14 mouse cellular contexts compared by ENCODE assay signal in the genomic region with DNA sequence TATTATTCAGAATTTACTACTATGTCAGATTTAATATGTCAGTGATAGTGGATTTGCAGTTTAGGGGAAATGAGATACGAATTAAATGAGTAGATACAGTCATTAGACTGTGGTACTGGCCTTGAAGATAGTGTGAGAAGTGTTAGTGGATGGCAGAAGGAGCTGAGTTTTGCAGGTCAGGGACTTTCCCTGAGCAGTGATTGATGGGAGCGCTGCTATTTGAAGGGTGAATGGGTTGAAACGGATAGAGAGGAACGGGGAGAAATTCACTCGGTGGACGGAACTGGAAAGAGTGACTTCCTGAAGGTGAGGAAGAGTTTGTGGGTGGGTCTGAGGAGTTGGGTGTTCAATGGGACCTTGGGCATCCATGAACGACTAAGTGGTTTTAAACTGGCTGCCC. TPM values are rescaled to one million over a fixed set of nuclear protein-coding genes. Genes with fewer than 3 reads are reported as not detected.
DNase-seq lines count a peak whose midpoint lies in the region; ATAC-seq and TF ChIP-seq lines count a peak whose summit lies in the region.
"Had no signal": no experiment of that assay in that cellular context is flagged by ENCODE, and none has a peak within 500 bp of the region (broad histone marks: within the 10 kb centered on the region; RNA-seq: fewer than 3 reads in every experiment).

No protein-coding gene starts in this region.

- no peak for DNase-seq in heart, adult 8-10 months (ENCODE audit: low spot score)
- DNase-seq in lung, postnatal 0 days (ENCODE audit: low spot score): no peak
- no peak for DNase-seq in lung, postnatal 14 days
- no peak for DNase-seq in layer of hippocampus, postnatal 25 days (ENCODE audit: extremely low spot score in 1 of 2, low spot score in 1 of 2)

- H3K4me2 ChIP-seq in heart, embryonic 15.5 days: peak overlapping the region; percentile 71
- peak overlapping the region; percentile 66 for H3K4me2 ChIP-seq in lung, postnatal 0 days (replicated peaks; ENCODE audit: low read depth, low read length)
- H3K4me2 ChIP-seq in limb, embryonic 15.5 days: peak overlapping the region; percentile 54; the same call in 1 of the 2 replicates

- peaks cover 14% of the 10 kb centered on the region for H3K4me1 ChIP-seq in heart, embryonic 15.5 days (replicated peaks)
- H3K4me1 ChIP-seq in lung, postnatal 0 days (ENCODE audit: insufficient read depth, low read depth, low read length): 0 out of 2 replicates have a peak, but pooled peaks cover 3% of the 10 kb centered on the region
- H3K4me1 ChIP-seq in limb, embryonic 15.5 days: peaks cover 8% of the 10 kb centered on the region

- no peaks in the 10 kb centered on the region for H3K36me3 ChIP-seq in heart, embryonic 15.5 days
- H3K36me3 ChIP-seq in lung, postnatal 0 days (ENCODE audit: insufficient read depth, low read length): no peaks in the 10 kb centered on the region
- no peaks in the 10 kb centered on the region for H3K36me3 ChIP-seq in limb, embryonic 15.5 days
- H3K36me3 ChIP-seq: forebrain, embryonic 12.5 days; hindbrain, embryonic 10.5 days had no signal

- H3K9ac ChIP-seq in heart, embryonic 15.5 days: no peak overlapping the region
- no peak overlapping the region for H3K9ac ChIP-seq in lung, postnatal 0 days (replicated peaks; ENCODE audit: low read depth)
- H3K9ac ChIP-seq in limb, embryonic 15.5 days: no peak overlapping the region

- TF ChIP-seq CTCF in lung, postnatal 0 days (IDR thresholded peaks at IDR 0.05): no peak

- ATAC-seq in heart, embryonic 15.5 days (replicated peaks; ENCODE audit: insufficient number of reproducible peaks, insufficient read depth, low FRiP score, low read depth): no peak
- no peak for ATAC-seq in lung, postnatal 0 days
- no peak for ATAC-seq in limb, embryonic 15.5 days (ENCODE audit: insufficient number of reproducible peaks, low FRiP score, low TSS enrichment, low read depth)
- no peak for ATAC-seq in erythroid progenitor cell, adult 5-6 weeks (replicated peaks; ENCODE audit: low FRiP score, poor library complexity, severe bottlenecking)

- TF ChIP-seq EP300 in lung, postnatal 0 days (IDR thresholded peaks at IDR 0.05): no peak

- H3K4me3 ChIP-seq in heart, embryonic 15.5 days: peak overlapping the region; percentile 53; the same call in 1 of the 2 replicates
- no peak overlapping the region for H3K4me3 ChIP-seq in lung, postnatal 0 days (ENCODE audit: low read depth, low read length)
- 0 out of 2 replicates have a peak overlapping the region, but pooled peaks have one; percentile 41 for H3K4me3 ChIP-seq in limb, embryonic 15.5 days

- no peak overlapping the region for H3K27ac ChIP-seq in heart, embryonic 15.5 days
- no peak overlapping the region for H3K27ac ChIP-seq in lung, postnatal 0 days (ENCODE audit: low read length)
- H3K27ac ChIP-seq in limb, embryonic 15.5 days: no peak overlapping the region
- H3K27ac ChIP-seq: forebrain, embryonic 12.5 days had no signal

- no peaks in the 10 kb centered on the region for H3K9me3 ChIP-seq in heart, embryonic 15.5 days (replicated peaks)
- no peaks in the 10 kb centered on the region for H3K9me3 ChIP-seq in lung, postnatal 0 days (ENCODE audit: low read length)
- H3K9me3 ChIP-seq in limb, embryonic 15.5 days: no peaks in the 10 kb centered on the region
- H3K9me3 ChIP-seq: forebrain, embryonic 12.5 days; hindbrain, embryonic 10.5 days had no signal

- WGBS in heart, embryonic 15.5 days: 44% methylated on average over 7 of the region's 7 CpGs
- WGBS in lung, postnatal 0 days: 40% methylated on average over 7 of the region's 7 CpGs
- 47% methylated on average over 7 of the region's 7 CpGs for WGBS in limb, embryonic 15.5 days

- H3K27me3 ChIP-seq in heart, embryonic 15.5 days: 0 out of 2 replicates have a peak, but pooled peaks cover 3% of the 10 kb centered on the region
- no peaks in the 10 kb centered on the region for H3K27me3 ChIP-seq in lung, postnatal 0 days (replicated peaks; ENCODE audit: insufficient read depth, low read length)
- no peaks in the 10 kb centered on the region for H3K27me3 ChIP-seq in limb, embryonic 15.5 days

RNA-seq across cellular contexts. Expression of a gene that starts 43.7 kb away (rescaled TPM):
- polyA plus RNA-seq in heart, embryonic 15.5 days (2015; fragmentation: Nextera tagmentation; extraction: Ambion mirVana): 12.2 and 17.2 TPM in 2 replicates
- 10 to 100 TPM; 15.5 to 20.3 (median 16.8) TPM for total RNA-seq in heart, adult 8-10 months (2022)
- polyA plus RNA-seq in lung, postnatal 0 days (2015; fragmentation: Nextera tagmentation; extraction: Ambion mirVana): 9.4 and 12.7 TPM in 2 replicates
- 17.8 and 20.6 TPM in 2 replicates for polyA plus RNA-seq in limb, embryonic 15.5 days (2015; fragmentation: Nextera tagmentation; extraction: Ambion mirVana)
- total RNA-seq in erythroid progenitor cell, adult 5-6 weeks (2015; ENCODE audit: low replicate concordance): 127 and 160 TPM in 2 replicates
- total RNA-seq in erythroid progenitor cell, adult 5-6 weeks (2017; ENCODE audit: low replicate concordance): 152 and 167 TPM in 2 replicates
- 10 to 100 TPM; 32.4 to 34.2 TPM for total RNA-seq in layer of hippocampus, postnatal 25 days (2021)

RNA-seq across cellular contexts. Expression of a gene that starts 44.0 kb away (rescaled TPM):
- 0.22 TPM in 1 of 2 replicates, not detected in the other for polyA plus RNA-seq in heart, embryonic 15.5 days (2015; fragmentation: Nextera tagmentation; extraction: Ambion mirVana)
- not detected for total RNA-seq in heart, adult 8-10 months (2022)
- not detected in 2 replicates for polyA plus RNA-seq in lung, postnatal 0 days (2015; fragmentation: Nextera tagmentation; extraction: Ambion mirVana)
- polyA plus RNA-seq in limb, embryonic 15.5 days (2015; fragmentation: Nextera tagmentation; extraction: Ambion mirVana): 0.19 TPM in 1 of 2 replicates, not detected in the other
- not detected in 2 replicates for total RNA-seq in erythroid progenitor cell, adult 5-6 weeks (2015; ENCODE audit: low replicate concordance)
- not detected in 2 replicates for total RNA-seq in erythroid progenitor cell, adult 5-6 weeks (2017; ENCODE audit: low replicate concordance)
- not detected for total RNA-seq in layer of hippocampus, postnatal 25 days (2021)
- total RNA-seq: layer of hippocampus, adult 18-20 months; left cerebral cortex, adult 8-10 months; midbrain, postnatal 0 days had no signal
- polyA plus RNA-seq: adrenal gland, adult 2 months; lung, adult 2 months; midbrain, postnatal 0 days had no signal
